Mouse (Mus musculus): ENCODE results near the gene Anapc1.

Gene Anapc1

GRCm38 (mm10) chr2:128686921-128687557 is at the start of gene Anapc1:
Gene Anapc1, minus strand, starts transcription at chr2:128687391.
- peak; percentile 90 for DNase-seq (ENCODE audit: low spot score)

- no peak for DNase-seq (ENCODE audit: low spot score)
Observed at GRCm38 (mm10) chr2:128735089-128735488, 47.9 kb upstream of the Anapc1 start.

GRCm38 (mm10) chr2:128731951-128732350 is 44.8 kb upstream of the Anapc1 start:
- DNase-seq (ENCODE audit: low spot score): no peak

GRCm38 (mm10) chr2:128731514-128731913 is 44.3 kb upstream of the Anapc1 start:
- no peak for DNase-seq (ENCODE audit: low spot score)

- no peak for DNase-seq (ENCODE audit: low spot score)
Observed at GRCm38 (mm10) chr2:128729141-128729540, 42.0 kb upstream of the Anapc1 start.

- DNase-seq (ENCODE audit: low spot score): no peak
Observed at GRCm38 (mm10) chr2:128728066-128728465, 40.9 kb upstream of the Anapc1 start.

- no peak for DNase-seq (ENCODE audit: low spot score)
Observed at GRCm38 (mm10) chr2:128727552-128727951, 40.4 kb upstream of the Anapc1 start.

GRCm38 (mm10) chr2:128726626-128727025 is 39.4 kb upstream of the Anapc1 start:
- DNase-seq (ENCODE audit: low spot score): no peak

GRCm38 (mm10) chr2:128726067-128726466 is 38.9 kb upstream of the Anapc1 start:
- DNase-seq (ENCODE audit: low spot score): no peak

GRCm38 (mm10) chr2:128722106-128722710 is 35.0 kb upstream of the Anapc1 start:
- DNase-seq (ENCODE audit: low spot score): no peak

GRCm38 (mm10) chr2:128719380-128719779 is 32.2 kb upstream of the Anapc1 start:
- DNase-seq (ENCODE audit: low spot score): no peak

- no peak for DNase-seq (ENCODE audit: low spot score)
Observed at GRCm38 (mm10) chr2:128715979-128716378, 28.8 kb upstream of the Anapc1 start.

- DNase-seq (ENCODE audit: low spot score): no peak
Observed at GRCm38 (mm10) chr2:128714724-128715241, 27.6 kb upstream of the Anapc1 start.

- peak; percentile 60 for DNase-seq (ENCODE audit: low spot score)
Observed at GRCm38 (mm10) chr2:128713548-128714003, 26.4 kb upstream of the Anapc1 start.

- no peak for DNase-seq (ENCODE audit: low spot score)
Observed at GRCm38 (mm10) chr2:128712940-128713339, 25.7 kb upstream of the Anapc1 start.

- DNase-seq (ENCODE audit: low spot score): no peak
Observed at GRCm38 (mm10) chr2:128710609-128711008, 23.4 kb upstream of the Anapc1 start.

GRCm38 (mm10) chr2:128709264-128709663 is 22.1 kb upstream of the Anapc1 start:
- DNase-seq (ENCODE audit: low spot score): no peak

- DNase-seq (ENCODE audit: low spot score): no peak
Observed at GRCm38 (mm10) chr2:128704474-128704873, 17.3 kb upstream of the Anapc1 start.

- no peak for DNase-seq (ENCODE audit: low spot score)
Observed at GRCm38 (mm10) chr2:128699201-128699885, 12.2 kb upstream of the Anapc1 start.

- peak; percentile 96 for DNase-seq (ENCODE audit: low spot score)
Observed at GRCm38 (mm10) chr2:128698693-128699181, 11.5 kb upstream of the Anapc1 start, which contains the start of gene Mertk. Gene Mertk, plus strand, starts transcription at chr2:128698956.

- peak; percentile 89 for DNase-seq (ENCODE audit: low spot score)
Observed at GRCm38 (mm10) chr2:128698140-128698692, 11.0 kb upstream of the Anapc1 start.

GRCm38 (mm10) chr2:128697566-128697965 is 10.4 kb upstream of the Anapc1 start:
- DNase-seq (ENCODE audit: low spot score): no peak

All from testis, postnatal 10 days (tissue).